Mouse (Mus musculus) adrenal gland (tissue): ENCODE measurements around the gene Csgalnact2.

Experiments
- intact Hi-C: fragments of 180-260 bp; cut with DNase I; formaldehyde crosslinking; loops from one replicate; pipeline ENCODE4 v1.15.1; 2025

Gene Csgalnact2

GRCm38 (mm10) chr6:118140961-118141360 lies 2.0 kb upstream of the Csgalnact2 start:
- intact Hi-C loops, result no loop called here

- intact Hi-C loops, result no loop called here
Measured at GRCm38 (mm10) chr6:118137148-118137547, 1.8 kb downstream of the Csgalnact2 start.

- intact Hi-C loops, result no loop called here
Measured at GRCm38 (mm10) chr6:118134461-118134860, 4.5 kb downstream of the Csgalnact2 start.

- intact Hi-C loops, result no loop called here
Measured at GRCm38 (mm10) chr6:118130022-118130421, 8.9 kb downstream of the Csgalnact2 start.

- intact Hi-C loops, result no loop called here
Measured at GRCm38 (mm10) chr6:118127827-118128487, 11.0 kb downstream of the Csgalnact2 start.

- intact Hi-C loops, result no loop called here
Measured at GRCm38 (mm10) chr6:118127198-118127597, 11.7 kb downstream of the Csgalnact2 start.

- intact Hi-C loops, result no loop called here
Measured at GRCm38 (mm10) chr6:118126577-118126976, 12.4 kb downstream of the Csgalnact2 start.

- intact Hi-C loops, result no loop called here
Measured at GRCm38 (mm10) chr6:118122767-118123166, 16.2 kb downstream of the Csgalnact2 start.

GRCm38 (mm10) chr6:118111810-118112209 lies 27.1 kb downstream of the Csgalnact2 start:
- intact Hi-C loops, result no loop called here

- intact Hi-C loops, result no loop called here
Measured at GRCm38 (mm10) chr6:118099311-118099802, 39.6 kb downstream of the Csgalnact2 start.

GRCm38 (mm10) chr6:118097765-118098365 lies 41.1 kb downstream of the Csgalnact2 start:
- intact Hi-C loops, result no loop called here

GRCm38 (mm10) chr6:118090827-118091226 lies 48.1 kb downstream of the Csgalnact2 start:
- intact Hi-C loops, result no loop called here

GRCm38 (mm10) chr6:118088750-118089440 lies 50.0 kb downstream of the Csgalnact2 start:
- intact Hi-C loops, result no loop called here

- intact Hi-C loops, result no loop called here
Measured at GRCm38 (mm10) chr6:118087955-118088354, 51.0 kb downstream of the Csgalnact2 start.

GRCm38 (mm10) chr6:118084596-118084995 lies 54.3 kb downstream of the Csgalnact2 start:
- intact Hi-C loops, result no loop called here

GRCm38 (mm10) chr6:118083608-118084007 lies 55.3 kb downstream of the Csgalnact2 start:
- intact Hi-C loops, result no loop called here

GRCm38 (mm10) chr6:118082384-118082783 lies 56.6 kb downstream of the Csgalnact2 start:
- intact Hi-C loops, result no loop called here

- intact Hi-C loops, result no loop called here
Measured at GRCm38 (mm10) chr6:118080711-118081110, 58.2 kb downstream of the Csgalnact2 start.

GRCm38 (mm10) chr6:118079762-118080465 lies 59.0 kb downstream of the Csgalnact2 start:
- intact Hi-C loops, result no loop called here

- intact Hi-C loops, result no loop called here
Measured at GRCm38 (mm10) chr6:118079292-118079691, 59.6 kb downstream of the Csgalnact2 start.

- intact Hi-C loops, result no loop called here
Measured at GRCm38 (mm10) chr6:118078751-118079150, 60.2 kb downstream of the Csgalnact2 start.

- intact Hi-C loops, result no loop called here
Measured at GRCm38 (mm10) chr6:118077421-118077820, 61.5 kb downstream of the Csgalnact2 start.
